Mouse (Mus musculus): Measurements from ENCODE around the gene Nod1. TPM values are rescaled to one million over a fixed set of nuclear protein-coding genes. Genes with fewer than 3 reads are reported as not detected.

The Nod1 gene
- polyA plus RNA-seq, 1 experiment, result 9.4 TPM

GRCm38 (mm10) chr6:54934313-54934712 is 38.1 kb downstream of the Nod1 start:
- TF ChIP-seq EP300 (IDR thresholded peaks at IDR 0.05; ENCODE audit: insufficient read depth, low read depth, low read length), result no peak
- TF ChIP-seq POLR2A (IDR thresholded peaks at IDR 0.05; ENCODE audit: insufficient read depth, low read length), result no peak
- no peak for TF ChIP-seq CTCF (IDR thresholded peaks at IDR 0.05; ENCODE audit: low read depth, low read length)
- no peak overlapping the region for H3K27ac ChIP-seq (ENCODE audit: insufficient read depth, low read length)
- no peak overlapping the region for H3K9ac ChIP-seq (ENCODE audit: low read depth, poor library complexity, severe bottlenecking)
- H3K36me3 ChIP-seq (ENCODE audit: control insufficient read depth, insufficient read depth, low read length, poor library complexity, severe bottlenecking), result peaks cover 17% of the 10 kb centered on the region
- no peaks in the 10 kb centered on the region for H3K4me1 ChIP-seq (ENCODE audit: control insufficient read depth, insufficient read depth, low read length)
- no peaks in the 10 kb centered on the region for H3K27me3 ChIP-seq (ENCODE audit: control insufficient read depth, insufficient read depth, low read length, poor library complexity, severe bottlenecking)
- H3K4me3 ChIP-seq (ENCODE audit: low read depth, low read length), result no peak overlapping the region
- H3K9me3 ChIP-seq (replicated peaks; ENCODE audit: control insufficient read depth, insufficient read depth, low read length, poor library complexity, severe bottlenecking), result peaks cover 8% of the 10 kb centered on the region; the same call in 1 of the 2 replicates

- Histone ChIP-seq H3K9me3 (replicated peaks; ENCODE audit: control insufficient read depth, insufficient read depth, low read length, poor library complexity, severe bottlenecking) (peaks cover 8% of the 10 kb centered on the region; the same call in 1 of the 2 replicates), H3K27ac (ENCODE audit: insufficient read depth, low read length) (no peak overlapping the region), H3K27me3 (ENCODE audit: control insufficient read depth, insufficient read depth, low read length, poor library complexity, severe bottlenecking) (no peaks in the 10 kb centered on the region), H3K9ac (ENCODE audit: low read depth, poor library complexity, severe bottlenecking) (no peak overlapping the region), H3K36me3 (ENCODE audit: control insufficient read depth, insufficient read depth, low read length, poor library complexity, severe bottlenecking) (peaks cover 17% of the 10 kb centered on the region), H3K4me1 (ENCODE audit: control insufficient read depth, insufficient read depth, low read length) (no peaks in the 10 kb centered on the region), H3K4me3 (ENCODE audit: low read depth, low read length) (no peak overlapping the region)
- TF ChIP-seq EP300 (IDR thresholded peaks at IDR 0.05; ENCODE audit: insufficient read depth, low read depth, low read length) (no peak), CTCF (IDR thresholded peaks at IDR 0.05; ENCODE audit: low read depth, low read length) (no peak), POLR2A (IDR thresholded peaks at IDR 0.05; ENCODE audit: insufficient read depth, low read length) (no peak)
Observed at GRCm38 (mm10) chr6:54933866-54934265, 38.5 kb downstream of the Nod1 start.

- Histone ChIP-seq H3K4me3 (ENCODE audit: low read depth, low read length) (no peak overlapping the region), H3K27ac (ENCODE audit: insufficient read depth, low read length) (no peak overlapping the region), H3K9ac (ENCODE audit: low read depth, poor library complexity, severe bottlenecking) (no peak overlapping the region), H3K4me1 (ENCODE audit: control insufficient read depth, insufficient read depth, low read length) (no peaks in the 10 kb centered on the region), H3K36me3 (ENCODE audit: control insufficient read depth, insufficient read depth, low read length, poor library complexity, severe bottlenecking) (peaks cover 17% of the 10 kb centered on the region), H3K27me3 (ENCODE audit: control insufficient read depth, insufficient read depth, low read length, poor library complexity, severe bottlenecking) (no peaks in the 10 kb centered on the region), H3K9me3 (replicated peaks; ENCODE audit: control insufficient read depth, insufficient read depth, low read length, poor library complexity, severe bottlenecking) (peaks cover 8% of the 10 kb centered on the region; the same call in 1 of the 2 replicates)
- TF ChIP-seq CTCF (IDR thresholded peaks at IDR 0.05; ENCODE audit: low read depth, low read length) (no peak), POLR2A (IDR thresholded peaks at IDR 0.05; ENCODE audit: insufficient read depth, low read length) (no peak), EP300 (IDR thresholded peaks at IDR 0.05; ENCODE audit: insufficient read depth, low read depth, low read length) (no peak)
Observed at GRCm38 (mm10) chr6:54933216-54933615, 39.2 kb downstream of the Nod1 start.

- Histone ChIP-seq H3K4me1 (ENCODE audit: control insufficient read depth, insufficient read depth, low read length) (no peaks in the 10 kb centered on the region), H3K27me3 (ENCODE audit: control insufficient read depth, insufficient read depth, low read length, poor library complexity, severe bottlenecking) (no peaks in the 10 kb centered on the region), H3K27ac (ENCODE audit: insufficient read depth, low read length) (no peak overlapping the region), H3K36me3 (ENCODE audit: control insufficient read depth, insufficient read depth, low read length, poor library complexity, severe bottlenecking) (peaks cover 17% of the 10 kb centered on the region), H3K4me3 (ENCODE audit: low read depth, low read length) (no peak overlapping the region), H3K9ac (ENCODE audit: low read depth, poor library complexity, severe bottlenecking) (no peak overlapping the region), H3K9me3 (replicated peaks; ENCODE audit: control insufficient read depth, insufficient read depth, low read length, poor library complexity, severe bottlenecking) (peaks cover 8% of the 10 kb centered on the region; the same call in 1 of the 2 replicates)
- TF ChIP-seq CTCF (IDR thresholded peaks at IDR 0.05; ENCODE audit: low read depth, low read length), result no peak
- TF ChIP-seq EP300 (IDR thresholded peaks at IDR 0.05; ENCODE audit: insufficient read depth, low read depth, low read length), result no peak
- no peak for TF ChIP-seq POLR2A (IDR thresholded peaks at IDR 0.05; ENCODE audit: insufficient read depth, low read length)
Observed at GRCm38 (mm10) chr6:54932526-54932925, 39.9 kb downstream of the Nod1 start.

- Histone ChIP-seq H3K9me3 (replicated peaks; ENCODE audit: control insufficient read depth, insufficient read depth, low read length, poor library complexity, severe bottlenecking) (peaks cover 8% of the 10 kb centered on the region; the same call in 1 of the 2 replicates), H3K4me1 (ENCODE audit: control insufficient read depth, insufficient read depth, low read length) (no peaks in the 10 kb centered on the region), H3K36me3 (ENCODE audit: control insufficient read depth, insufficient read depth, low read length, poor library complexity, severe bottlenecking) (peaks cover 18% of the 10 kb centered on the region), H3K27ac (ENCODE audit: insufficient read depth, low read length) (no peak overlapping the region), H3K4me3 (ENCODE audit: low read depth, low read length) (no peak overlapping the region), H3K27me3 (ENCODE audit: control insufficient read depth, insufficient read depth, low read length, poor library complexity, severe bottlenecking) (no peaks in the 10 kb centered on the region), H3K9ac (ENCODE audit: low read depth, poor library complexity, severe bottlenecking) (no peak overlapping the region)
- TF ChIP-seq POLR2A (IDR thresholded peaks at IDR 0.05; ENCODE audit: insufficient read depth, low read length), result no peak
- no peak for TF ChIP-seq CTCF (IDR thresholded peaks at IDR 0.05; ENCODE audit: low read depth, low read length)
- TF ChIP-seq EP300 (IDR thresholded peaks at IDR 0.05; ENCODE audit: insufficient read depth, low read depth, low read length), result no peak
Observed at GRCm38 (mm10) chr6:54931641-54932040, 40.8 kb downstream of the Nod1 start.

GRCm38 (mm10) chr6:54927946-54928345 is 44.5 kb downstream of the Nod1 start:
- H3K9me3 ChIP-seq (replicated peaks; ENCODE audit: control insufficient read depth, insufficient read depth, low read length, poor library complexity, severe bottlenecking), result peaks cover 8% of the 10 kb centered on the region; the same call in 1 of the 2 replicates
- no peak for TF ChIP-seq POLR2A (IDR thresholded peaks at IDR 0.05; ENCODE audit: insufficient read depth, low read length)
- TF ChIP-seq CTCF (IDR thresholded peaks at IDR 0.05; ENCODE audit: low read depth, low read length), result no peak
- TF ChIP-seq EP300 (IDR thresholded peaks at IDR 0.05; ENCODE audit: insufficient read depth, low read depth, low read length), result no peak

More at GRCm38 (mm10) chr6:54927946-54928345, 44.5 kb downstream of the Nod1 start:
- Histone ChIP-seq H3K9ac (ENCODE audit: low read depth, poor library complexity, severe bottlenecking) (no peak overlapping the region), H3K27ac (ENCODE audit: insufficient read depth, low read length) (no peak overlapping the region), H3K4me1 (ENCODE audit: control insufficient read depth, insufficient read depth, low read length) (no peaks in the 10 kb centered on the region), H3K4me3 (ENCODE audit: low read depth, low read length) (no peak overlapping the region), H3K36me3 (ENCODE audit: control insufficient read depth, insufficient read depth, low read length, poor library complexity, severe bottlenecking) (peaks cover 10% of the 10 kb centered on the region), H3K27me3 (ENCODE audit: control insufficient read depth, insufficient read depth, low read length, poor library complexity, severe bottlenecking) (no peaks in the 10 kb centered on the region)
